Comparison of ENCODE assay signal across 22 mouse cellular contexts in the genomic region with DNA sequence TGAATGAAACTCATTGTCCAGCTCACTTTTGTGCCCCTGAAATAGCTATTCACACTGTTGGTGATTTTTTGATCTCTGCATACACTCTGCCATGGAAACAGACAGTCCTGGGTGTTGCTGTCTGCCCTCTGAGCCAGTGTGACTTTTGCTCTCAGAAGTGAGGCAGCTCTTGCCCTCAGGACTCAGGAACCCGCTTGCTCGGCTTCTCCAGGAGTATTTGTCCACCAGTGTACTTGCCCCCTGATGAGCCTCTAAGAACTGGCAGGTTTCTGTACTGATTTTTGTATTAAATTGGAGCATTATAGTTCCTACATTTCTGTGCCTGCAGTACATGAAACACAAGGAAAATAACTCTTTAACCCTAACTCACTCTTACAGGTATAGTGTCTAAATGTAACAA. TPM values are rescaled to one million over a fixed set of nuclear protein-coding genes. Genes with fewer than 3 reads are reported as not detected.
DNase-seq lines count a peak whose midpoint lies in the region; ATAC-seq and TF ChIP-seq lines count a peak whose summit lies in the region.
"Had no signal": no experiment of that assay in that cellular context is flagged by ENCODE, and none has a peak within 500 bp of the region (broad histone marks: within the 10 kb centered on the region; RNA-seq: fewer than 3 reads in every experiment).

No protein-coding gene starts in this region.

- H3K27ac ChIP-seq in heart, embryonic 12.5 days (ENCODE audit: poor library complexity, severe bottlenecking) = 0 out of 2 replicates have a peak overlapping the region, but pooled peaks have one; percentile 2
- no peak overlapping the region for H3K27ac ChIP-seq in heart, adult 2 months
- H3K27ac ChIP-seq in kidney, adult 2 months (ENCODE audit: insufficient read depth, low read depth, low read length) = peak overlapping the region; percentile 63; the same call in 1 of the 2 replicates
- H3K27ac ChIP-seq in layer of hippocampus, adult 2 months = peak overlapping the region; percentile 53; the same call in 1 of the 2 replicates
- H3K27ac ChIP-seq: forebrain, embryonic 10.5 days; forebrain, embryonic 13.5 days; heart, embryonic 13.5 days; hindbrain, embryonic 14.5 days had no signal

- H3K79me2 ChIP-seq in heart, adult 2 months (replicated peaks; ENCODE audit: control insufficient read depth, insufficient read depth, low read length) = peaks cover 4% of the 10 kb centered on the region

- intact Hi-C loops in heart, adult 2 months (cut with DNase I) = loop anchor here (5.0 kb wide), 1 partner anchor 46 kb away; no protein-coding TSS in a partner anchor

- H3K9ac ChIP-seq in heart, embryonic 12.5 days = no peak overlapping the region
- H3K9ac ChIP-seq in heart, adult 2 months (ENCODE audit: low read depth, low read length) = no peak overlapping the region
- H3K9ac ChIP-seq: forebrain, embryonic 13.5 days; heart, embryonic 13.5 days; hindbrain, embryonic 14.5 days had no signal

- H3K4me3 ChIP-seq in heart, embryonic 12.5 days = no peak overlapping the region
- no peak overlapping the region for H3K4me3 ChIP-seq in heart, adult 2 months
- no peak overlapping the region for H3K4me3 ChIP-seq in kidney, adult 2 months (ENCODE audit: insufficient read depth, low read depth, low read length)
- no peak overlapping the region for H3K4me3 ChIP-seq in layer of hippocampus, adult 2 months
- H3K4me3 ChIP-seq: forebrain, embryonic 10.5 days; forebrain, embryonic 13.5 days; heart, embryonic 13.5 days had no signal

- no peaks in the 10 kb centered on the region for H3K27me3 ChIP-seq in heart, embryonic 12.5 days (replicated peaks)
- no peaks in the 10 kb centered on the region for H3K27me3 ChIP-seq in heart, adult 2 months (ENCODE audit: control insufficient read depth, insufficient read depth, low read length)
- no peaks in the 10 kb centered on the region for H3K27me3 ChIP-seq in kidney, adult 2 months (replicated peaks; ENCODE audit: control insufficient read depth, insufficient read depth, low read length)
- H3K27me3 ChIP-seq: CH12.LX; forebrain, embryonic 13.5 days; heart, embryonic 13.5 days; Patski had no signal

- no peak for DNase-seq in heart, adult 2 months
- peak; percentile 54 for DNase-seq in kidney, adult 2 months
- no peak for DNase-seq in kidney, postnatal 36 days
- no peak for DNase-seq in layer of hippocampus, adult 2 months (ENCODE audit: low spot score in 2 of 2)
- no peak for DNase-seq in layer of hippocampus, postnatal 36 days
- DNase-seq: adrenal gland, postnatal 10 days; adrenal gland, postnatal 36 days; B cell, adult 2 months; cerebellum, adult 18-20 months; cerebellum, adult 9-10 months; cerebellum, postnatal 14 days; gastrocnemius, postnatal 10 days; gastrocnemius, postnatal 36 days had no signal

- H3K9me3 ChIP-seq in heart, embryonic 12.5 days (replicated peaks) = no peaks in the 10 kb centered on the region
- H3K9me3 ChIP-seq: forebrain, embryonic 10.5 days; forebrain, embryonic 13.5 days; G1E; heart, embryonic 13.5 days had no signal

- H3K4me1 ChIP-seq in heart, embryonic 12.5 days (replicated peaks) = peaks cover 27% of the 10 kb centered on the region
- H3K4me1 ChIP-seq in heart, adult 2 months (ENCODE audit: control insufficient read depth, insufficient read depth, low read length) = peaks cover 1% of the 10 kb centered on the region
- peaks cover 19% of the 10 kb centered on the region for H3K4me1 ChIP-seq in kidney, adult 2 months (ENCODE audit: control insufficient read depth, insufficient read depth, low read length)
- H3K4me1 ChIP-seq: forebrain, embryonic 10.5 days; forebrain, embryonic 13.5 days had no signal

- no peak for TF ChIP-seq CTCF in heart, adult 2 months (IDR thresholded peaks at IDR 0.05)
- no peak for TF ChIP-seq CTCF in kidney, adult 2 months (conservative IDR thresholded peaks at IDR 0.05; ENCODE audit: insufficient read depth, insufficient read length, low read depth, low read length)
- TF ChIP-seq CTCF in layer of hippocampus, adult 2 months (conservative IDR thresholded peaks at IDR 0.05) = no peak

- H3K4me2 ChIP-seq in heart, embryonic 12.5 days = no peak overlapping the region
- H3K4me2 ChIP-seq: forebrain, embryonic 13.5 days; heart, embryonic 13.5 days; hindbrain, embryonic 14.5 days had no signal

- 73% methylated on average over 2 of the region's 2 CpGs for WGBS in heart, embryonic 12.5 days
- 96% methylated on average over 2 of the region's 2 CpGs for WGBS in heart, adult 2 months
- WGBS in kidney, adult 2 months = 48% methylated on average over 2 of the region's 2 CpGs

- ATAC-seq in heart, embryonic 12.5 days (ENCODE audit: insufficient number of reproducible peaks, low FRiP score) = no peak
- ATAC-seq: forebrain, embryonic 13.5 days; forebrain, embryonic 16.5 days; Patski had no signal

- peaks cover 56% of the 10 kb centered on the region for H3K36me3 ChIP-seq in heart, embryonic 12.5 days
- no peaks in the 10 kb centered on the region; the same call in 1 of the 2 replicates for H3K36me3 ChIP-seq in heart, adult 2 months (ENCODE audit: control insufficient read depth, insufficient read depth, low read length)
- H3K36me3 ChIP-seq in kidney, adult 2 months (ENCODE audit: control insufficient read depth, insufficient read depth, low read length) = no peaks in the 10 kb centered on the region

- no peak for TF ChIP-seq EP300 in heart, adult 2 months (IDR thresholded peaks at IDR 0.05; ENCODE audit: insufficient read depth, low read depth, low read length)

- TF ChIP-seq POLR2A in heart, adult 2 months (IDR thresholded peaks at IDR 0.05; ENCODE audit: insufficient read depth, low read depth, low read length) = no peak
- no peak for TF ChIP-seq POLR2A in kidney, adult 2 months (IDR thresholded peaks at IDR 0.05; ENCODE audit: low read depth, low read length)

RNA-seq across cellular contexts. Expression of gene Traf4, which starts 21.9 kb away (rescaled TPM):
- polyA plus RNA-seq in heart, embryonic 12.5 days (2016; fragmentation: Nextera tagmentation; extraction: Ambion mirVana) = 51.8 and 52.5 TPM in 2 replicates
- total RNA-seq in heart, adult 2 months (2021) = 1 to 10 TPM; 3.7 to 6.0 TPM
- polyA plus RNA-seq in heart, adult 2 months (2012; rRNA removed) = 11.2 and 13.4 TPM in 2 replicates
- 108 and 126 TPM in 2 replicates for polyA plus RNA-seq in kidney, adult 2 months (2012; rRNA removed)
- total RNA-seq in layer of hippocampus, adult 2 months (2021) = 10 to 100 TPM; 11.1 to 13.3 TPM
- 10 to 100 TPM; 10.9 to 15.0 TPM for total RNA-seq in layer of hippocampus, postnatal 36 days (2021)

RNA-seq across cellular contexts. Expression of gene Nek8, which starts 33.0 kb away (rescaled TPM):
- 12.1 and 16.5 TPM in 2 replicates for polyA plus RNA-seq in heart, embryonic 12.5 days (2016; fragmentation: Nextera tagmentation; extraction: Ambion mirVana)
- total RNA-seq in heart, adult 2 months (2021) = 1 to 10 TPM; 1.6 to 2.5 TPM
- 7.0 and 7.6 TPM in 2 replicates for polyA plus RNA-seq in heart, adult 2 months (2012; rRNA removed)
- 18.3 and 24.6 TPM in 2 replicates for polyA plus RNA-seq in kidney, adult 2 months (2012; rRNA removed)
- 1 to 10 TPM; 2.6 to 3.3 TPM for total RNA-seq in layer of hippocampus, adult 2 months (2021)
- total RNA-seq in layer of hippocampus, postnatal 36 days (2021) = 1 to 10 TPM; 2.4 to 2.5 TPM

RNA-seq across cellular contexts. Expression of gene Tlcd1, which starts 33.0 kb away (rescaled TPM):
- polyA plus RNA-seq in heart, embryonic 12.5 days (2016; fragmentation: Nextera tagmentation; extraction: Ambion mirVana) = 11.7 and 14.2 TPM in 2 replicates
- total RNA-seq in heart, adult 2 months (2021) = 1 to 10 TPM; 5.4 to 5.7 TPM
- 15.7 and 17.3 TPM in 2 replicates for polyA plus RNA-seq in heart, adult 2 months (2012; rRNA removed)
- 78.2 and 144 TPM in 2 replicates for polyA plus RNA-seq in kidney, adult 2 months (2012; rRNA removed)
- 10 to 100 TPM; 21.1 to 24.3 TPM for total RNA-seq in layer of hippocampus, adult 2 months (2021)
- 10 to 100 TPM; 22.3 to 24.0 TPM for total RNA-seq in layer of hippocampus, postnatal 36 days (2021)

RNA-seq across cellular contexts. Expression of gene Rpl23a, which starts 39.9 kb away (rescaled TPM):
- 847 and 859 TPM in 2 replicates for polyA plus RNA-seq in heart, embryonic 12.5 days (2016; fragmentation: Nextera tagmentation; extraction: Ambion mirVana)
- 100 to 1,000 TPM; 801 to 911 TPM for total RNA-seq in heart, adult 2 months (2021)
- polyA plus RNA-seq in heart, adult 2 months (2012; rRNA removed) = 155 and 253 TPM in 2 replicates
- polyA plus RNA-seq in kidney, adult 2 months (2012; rRNA removed) = 153 and 278 TPM in 2 replicates
- total RNA-seq in layer of hippocampus, adult 2 months (2021) = 100 to 1,000 TPM; 747 to 755 TPM
- 100 to 1,000 TPM; 714 to 715 TPM for total RNA-seq in layer of hippocampus, postnatal 36 days (2021)

RNA-seq across cellular contexts. Expression of gene Rab34, which starts 44.7 kb away (rescaled TPM):
- 53.3 and 54.6 TPM in 2 replicates for polyA plus RNA-seq in heart, embryonic 12.5 days (2016; fragmentation: Nextera tagmentation; extraction: Ambion mirVana)
- 1 to 10 TPM; 8.2 to 9.8 TPM for total RNA-seq in heart, adult 2 months (2021)
- polyA plus RNA-seq in heart, adult 2 months (2012; rRNA removed) = 17.2 and 17.5 TPM in 2 replicates
- polyA plus RNA-seq in kidney, adult 2 months (2012; rRNA removed) = 78.1 and 92.4 TPM in 2 replicates
- 10 to 100 TPM; 33.3 TPM for total RNA-seq in layer of hippocampus, adult 2 months (2021)
- total RNA-seq in layer of hippocampus, postnatal 36 days (2021) = 10 to 100 TPM; 26.8 to 28.5 TPM
